22 mouse cellular contexts compared by ENCODE assay signal in the genomic region with DNA sequence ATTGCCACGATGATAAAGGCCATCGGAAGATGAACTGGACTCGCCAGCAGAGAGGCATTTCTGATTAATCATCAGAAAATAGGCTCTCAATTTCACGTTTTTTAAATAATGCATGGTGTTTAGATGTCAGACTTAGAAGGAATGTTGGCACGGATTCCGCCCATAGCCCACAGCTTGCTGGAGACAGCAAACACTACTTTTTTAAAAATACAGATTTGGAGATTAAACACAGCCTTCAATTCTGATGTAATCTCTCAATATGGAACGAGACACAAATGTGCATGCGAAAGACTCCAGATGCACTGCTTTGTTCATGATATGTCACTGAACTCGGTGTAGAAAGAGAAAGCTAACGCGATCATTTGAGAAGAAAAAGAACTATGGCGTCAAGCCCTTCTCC. TPM values are rescaled to one million over a fixed set of nuclear protein-coding genes. Genes with fewer than 3 reads are reported as not detected.
DNase-seq lines count a peak whose midpoint lies in the region; ATAC-seq and TF ChIP-seq lines count a peak whose summit lies in the region.
"Had no signal": no experiment of that assay in that cellular context is flagged by ENCODE, and none has a peak within 500 bp of the region (broad histone marks: within the 10 kb centered on the region; RNA-seq: fewer than 3 reads in every experiment).

No protein-coding gene starts in this region.

- H3K27ac ChIP-seq in forebrain, postnatal 0 days (ENCODE audit: low read depth, low read length): no peak overlapping the region
- H3K27ac ChIP-seq in forebrain, embryonic 16.5 days (ENCODE audit: low read length): no peak overlapping the region
- peak overlapping the region; percentile 32; the same call in 1 of the 2 replicates for H3K27ac ChIP-seq in left cerebral cortex, adult 2 months
- no peak overlapping the region for H3K27ac ChIP-seq in hindbrain, embryonic 11.5 days (ENCODE audit: low read depth, low read length)
- H3K27ac ChIP-seq: forebrain, embryonic 12.5 days; heart, embryonic 10.5 days; hindbrain, embryonic 13.5 days; hindbrain, postnatal 0 days had no signal

- DNase-seq in forebrain, postnatal 0 days: no peak
- no peak for DNase-seq in left cerebral cortex, adult 2 months (ENCODE audit: extremely low spot score in 1 of 2, low spot score in 2 of 2)
- DNase-seq in left cerebral cortex, postnatal 10 days (ENCODE audit: extremely low spot score in 1 of 2, low spot score in 2 of 2): no peak
- DNase-seq in right cerebral cortex, postnatal 4 days: peak; percentile 33
- no peak for DNase-seq in right cerebral cortex, postnatal 36 days (ENCODE audit: low spot score in 2 of 2)
- no peak for DNase-seq in hindbrain, embryonic 11.5 days (ENCODE audit: low spot score)
- DNase-seq: adrenal gland, postnatal 14 days; cerebellum, adult 18-20 months; cerebellum, adult 9-11 months; cerebellum, postnatal 36 days; gastrocnemius, postnatal 10 days; heart, adult 18-20 months; heart, postnatal 10 days; heart, postnatal 4 days had no signal

- H3K27me3 ChIP-seq in forebrain, postnatal 0 days (ENCODE audit: insufficient read depth, low read length): no peaks in the 10 kb centered on the region
- H3K27me3 ChIP-seq in forebrain, embryonic 16.5 days (replicated peaks; ENCODE audit: control insufficient read depth, insufficient read depth, low read length): no peaks in the 10 kb centered on the region
- H3K27me3 ChIP-seq in hindbrain, embryonic 11.5 days (ENCODE audit: control insufficient read depth, insufficient read depth, low read length): no peaks in the 10 kb centered on the region
- H3K27me3 ChIP-seq: forebrain, embryonic 12.5 days; hindbrain, embryonic 13.5 days; Patski had no signal

- WGBS in forebrain, postnatal 0 days: 67% methylated on average over 12 of the region's 12 CpGs
- 77% methylated on average over 12 of the region's 12 CpGs for WGBS in forebrain, embryonic 16.5 days
- 89% methylated on average over 12 of the region's 12 CpGs for WGBS in hindbrain, embryonic 11.5 days

- no peak overlapping the region for H3K9ac ChIP-seq in forebrain, postnatal 0 days
- H3K9ac ChIP-seq in forebrain, embryonic 16.5 days (replicated peaks; ENCODE audit: low read depth, low read length): no peak overlapping the region
- no peak overlapping the region for H3K9ac ChIP-seq in hindbrain, embryonic 11.5 days (ENCODE audit: low read depth, low read length)
- H3K9ac ChIP-seq: forebrain, embryonic 12.5 days; hindbrain, embryonic 13.5 days had no signal

- H3K4me3 ChIP-seq in forebrain, postnatal 0 days (ENCODE audit: low read depth, low read length): no peak overlapping the region
- no peak overlapping the region for H3K4me3 ChIP-seq in forebrain, embryonic 16.5 days (replicated peaks; ENCODE audit: low read length)
- no peak overlapping the region for H3K4me3 ChIP-seq in left cerebral cortex, adult 2 months
- H3K4me3 ChIP-seq in hindbrain, embryonic 11.5 days (ENCODE audit: low read depth, low read length): no peak overlapping the region
- H3K4me3 ChIP-seq: forebrain, embryonic 12.5 days; heart, embryonic 10.5 days; hindbrain, embryonic 13.5 days had no signal

- no peak for TF ChIP-seq CTCF in forebrain, postnatal 0 days (IDR thresholded peaks at IDR 0.05; ENCODE audit: low read depth)
- no peak for TF ChIP-seq CTCF in left cerebral cortex, adult 2 months (IDR thresholded peaks at IDR 0.05)

- ATAC-seq in forebrain, postnatal 0 days: peak; percentile 42; the same call in 1 of the 2 replicates
- ATAC-seq in forebrain, embryonic 16.5 days: no peak
- ATAC-seq in hindbrain, embryonic 11.5 days (ENCODE audit: low FRiP score): no peak
- ATAC-seq: activated CD4-positive, CD25-positive, alpha-beta regulatory T cell, adult 4 months; hindbrain, postnatal 0 days; Patski had no signal

- no peaks in the 10 kb centered on the region for H3K36me3 ChIP-seq in forebrain, postnatal 0 days (ENCODE audit: insufficient read depth)
- H3K36me3 ChIP-seq in forebrain, embryonic 16.5 days (ENCODE audit: control insufficient read depth, insufficient read depth): 0 out of 2 replicates have a peak, but pooled peaks cover 4% of the 10 kb centered on the region
- no peaks in the 10 kb centered on the region for H3K36me3 ChIP-seq in hindbrain, embryonic 11.5 days (ENCODE audit: control insufficient read depth, insufficient read depth, low read length)
- H3K36me3 ChIP-seq: forebrain, embryonic 12.5 days had no signal

- intact Hi-C loops in left cerebral cortex, adult 2 months (cut with DNase I): no loop called here
- intact Hi-C loops in left cerebral cortex, postnatal 10 days (cut with DNase I): no loop called here

- no peaks in the 10 kb centered on the region for H3K4me1 ChIP-seq in forebrain, postnatal 0 days (ENCODE audit: insufficient read depth)
- no peaks in the 10 kb centered on the region for H3K4me1 ChIP-seq in forebrain, embryonic 16.5 days (replicated peaks; ENCODE audit: control insufficient read depth, insufficient read depth, low read length)
- no peaks in the 10 kb centered on the region for H3K4me1 ChIP-seq in hindbrain, embryonic 11.5 days (replicated peaks; ENCODE audit: control insufficient read depth, insufficient read depth, low read length)
- H3K4me1 ChIP-seq: forebrain, embryonic 12.5 days; hindbrain, embryonic 13.5 days had no signal

- no peaks in the 10 kb centered on the region; the same call in 1 of the 2 replicates for H3K9me3 ChIP-seq in forebrain, postnatal 0 days (ENCODE audit: low read length)
- peaks cover 2% of the 10 kb centered on the region; the same call in 1 of the 2 replicates for H3K9me3 ChIP-seq in forebrain, embryonic 16.5 days (ENCODE audit: control insufficient read depth, low read length)
- no peaks in the 10 kb centered on the region for H3K9me3 ChIP-seq in hindbrain, embryonic 11.5 days (ENCODE audit: control insufficient read depth, low read length)

- no peak overlapping the region for H3K4me2 ChIP-seq in forebrain, postnatal 0 days (ENCODE audit: low read depth)
- H3K4me2 ChIP-seq in forebrain, embryonic 16.5 days (ENCODE audit: low read length): no peak overlapping the region
- no peak overlapping the region for H3K4me2 ChIP-seq in hindbrain, embryonic 11.5 days (replicated peaks; ENCODE audit: low read depth, low read length)
- H3K4me2 ChIP-seq: forebrain, embryonic 12.5 days; hindbrain, embryonic 13.5 days had no signal

RNA-seq across cellular contexts. Expression of gene Kcnmb4, which starts 38.2 kb away (rescaled TPM):
- 68.5 and 83.6 TPM in 2 replicates for total RNA-seq in forebrain, postnatal 0 days (2014; rRNA removed)
- 29.7 and 40.4 TPM in 2 replicates for polyA plus RNA-seq in forebrain, postnatal 0 days (2015; fragmentation: Nextera tagmentation; extraction: Ambion mirVana)
- 21.2 and 23.1 TPM in 2 replicates for polyA plus RNA-seq in forebrain, embryonic 16.5 days (2015; fragmentation: Nextera tagmentation; extraction: Ambion mirVana)
- total RNA-seq in left cerebral cortex, adult 2 months (2021): 100 to 1,000 TPM; 102 TPM
- total RNA-seq in left cerebral cortex, postnatal 10 days (2021): 100 to 1,000 TPM in 1 of 2 experiments, 10 to 100 TPM in 1; 94.0 to 106 TPM
- 13.7 and 17.0 TPM in 2 replicates for polyA plus RNA-seq in hindbrain, embryonic 11.5 days (2014; fragmentation: Nextera tagmentation; extraction: Ambion mirVana)
- total RNA-seq: MEL had no signal
